Mouse (Mus musculus) urinary bladder, postnatal 25 days (tissue): ENCODE data around the gene Ccdc116.

Source experiments
- DNase-seq: peaks from one replicate; pipeline ENCODE4 v3.0.0; 2022; ENCODE audit warnings: low spot score

Gene Ccdc116

DNA sequence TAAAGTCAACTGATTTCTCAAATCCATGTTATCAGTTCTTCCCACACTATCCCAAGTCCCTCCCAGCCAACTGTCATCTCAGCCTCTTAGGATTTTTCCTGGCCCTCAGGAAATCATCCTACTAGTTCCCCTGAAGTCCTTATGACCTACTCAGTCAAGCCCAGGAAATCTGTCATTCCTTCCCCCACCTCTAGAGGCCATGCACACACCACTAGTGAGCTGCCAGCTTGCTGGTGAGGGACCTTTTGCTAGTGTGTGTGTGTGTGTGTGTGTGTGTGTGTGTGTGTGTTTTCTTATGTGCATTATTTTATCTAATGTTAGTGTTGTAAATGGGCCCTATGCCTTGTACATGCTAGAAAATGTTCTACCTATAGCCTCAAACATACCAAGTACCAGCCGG is 19.7 kb downstream of the Ccdc116 start:
- peak; percentile 16 for DNase-seq

DNA sequence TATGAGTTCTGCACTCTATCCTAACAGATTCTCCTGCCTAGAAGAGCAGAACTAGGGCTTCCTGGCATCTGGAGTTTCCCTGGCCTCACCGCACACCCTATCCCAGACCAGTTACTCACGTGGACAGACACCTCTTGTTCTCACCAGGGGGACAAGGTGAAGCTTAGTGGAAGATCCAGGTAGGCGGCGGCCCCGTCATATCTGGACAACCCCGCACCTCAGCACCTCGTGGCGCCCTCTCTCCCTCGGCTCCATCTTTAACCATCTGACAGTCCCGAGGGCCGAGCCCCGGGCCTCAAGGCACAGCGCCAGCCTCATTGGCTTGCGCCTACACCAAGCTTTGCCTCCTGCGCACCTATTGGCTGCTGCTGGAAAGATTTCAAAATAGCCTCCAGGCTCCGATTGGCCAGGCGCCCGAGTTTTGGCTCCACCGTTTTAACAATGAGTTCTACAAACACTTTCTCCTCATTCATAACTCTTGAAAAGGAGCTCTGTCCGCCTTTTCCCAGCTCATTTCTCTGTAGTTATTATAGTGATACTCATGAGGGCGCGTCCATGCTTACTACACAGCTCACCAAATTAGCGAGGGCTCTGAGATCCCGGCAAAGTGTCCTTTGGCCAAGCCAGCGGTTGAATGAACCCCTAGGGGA is 22.0 kb downstream of the Ccdc116 start, which contains the start of gene 2610318N02Rik:
Gene 2610318N02Rik, minus strand, starts transcription at position 297 of the 650 bp plus-strand sequence.
- peak; percentile 52 for DNase-seq

DNA sequence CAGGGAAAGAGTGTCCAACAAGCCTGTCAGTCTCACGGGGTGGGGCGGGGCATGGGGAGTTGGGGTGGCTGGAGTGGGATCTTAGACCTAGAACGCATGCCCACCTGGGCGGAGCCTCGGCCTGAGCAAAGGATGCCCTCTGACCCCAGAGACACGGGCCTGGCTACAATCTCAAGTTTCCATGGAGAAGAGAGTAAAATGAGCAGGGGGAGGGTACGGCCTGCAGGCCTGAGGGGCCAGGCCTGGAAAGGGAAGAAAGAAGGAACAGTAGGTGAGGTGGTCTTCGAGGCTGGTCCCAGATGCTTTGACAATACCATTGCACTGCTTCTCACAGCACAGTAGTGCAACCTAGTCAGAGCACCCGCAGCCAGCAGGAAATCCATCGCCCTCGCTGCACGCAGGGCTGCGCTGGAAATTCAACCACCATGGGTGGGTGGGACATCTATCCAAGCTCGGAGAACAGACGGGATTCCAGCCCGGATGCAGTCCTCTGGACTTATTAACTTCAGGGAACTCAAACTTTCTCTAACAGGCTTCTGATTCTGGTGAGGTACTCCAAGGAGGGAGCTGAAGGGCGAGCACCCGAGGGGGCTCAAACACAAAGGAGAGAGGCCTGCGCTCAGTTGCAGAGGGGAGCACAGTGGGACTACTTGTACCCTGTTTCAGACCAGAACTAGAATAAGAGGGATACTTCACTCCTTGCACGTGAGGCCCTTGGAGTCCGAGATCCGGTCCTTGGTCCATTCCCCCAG is 22.7 kb downstream of the Ccdc116 start:
- no peak for DNase-seq

DNA sequence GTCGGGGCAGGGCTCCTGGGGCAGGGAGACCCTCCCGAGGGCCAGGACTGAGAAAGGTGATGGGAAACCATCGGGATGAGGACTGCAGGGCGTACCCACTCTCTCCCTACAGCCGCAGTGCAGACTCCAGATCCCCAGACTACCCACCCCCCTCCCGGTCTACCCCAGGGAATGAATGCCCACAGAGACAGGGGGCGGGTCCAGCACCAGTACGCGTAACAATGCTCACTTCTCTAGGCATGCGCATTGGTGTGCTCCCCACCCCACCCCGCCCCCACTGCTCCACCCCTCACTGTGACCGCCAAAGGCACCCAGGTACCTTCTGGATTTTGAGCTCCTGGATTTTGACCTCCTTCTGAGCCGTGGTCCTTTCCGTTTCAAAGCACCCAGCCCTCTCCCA is 25.5 kb downstream of the Ccdc116 start:
- no peak for DNase-seq

DNA sequence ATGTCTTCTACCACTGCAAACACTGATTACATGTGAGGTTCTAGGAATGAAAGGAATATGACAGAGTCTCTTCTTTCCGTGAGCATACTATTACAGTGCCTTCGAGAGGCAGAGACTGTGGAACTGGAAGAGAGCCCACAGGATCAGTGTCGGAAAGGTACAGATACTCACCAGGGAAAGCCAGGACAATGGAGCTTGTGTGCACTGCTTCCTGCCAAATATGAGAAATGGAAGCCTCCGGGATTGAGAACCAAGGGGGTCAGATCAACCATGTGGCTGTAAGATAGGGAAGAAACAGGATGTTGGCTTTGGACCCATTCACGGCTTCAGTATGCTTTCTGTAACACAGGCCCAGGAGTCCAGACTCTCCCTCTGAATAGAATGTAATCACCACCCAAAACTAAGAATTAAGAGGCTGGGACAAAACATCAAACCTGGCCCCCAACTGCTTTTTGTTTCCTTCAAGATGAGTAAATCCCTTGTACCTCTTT is 29.7 kb downstream of the Ccdc116 start:
- DNase-seq = no peak

DNA sequence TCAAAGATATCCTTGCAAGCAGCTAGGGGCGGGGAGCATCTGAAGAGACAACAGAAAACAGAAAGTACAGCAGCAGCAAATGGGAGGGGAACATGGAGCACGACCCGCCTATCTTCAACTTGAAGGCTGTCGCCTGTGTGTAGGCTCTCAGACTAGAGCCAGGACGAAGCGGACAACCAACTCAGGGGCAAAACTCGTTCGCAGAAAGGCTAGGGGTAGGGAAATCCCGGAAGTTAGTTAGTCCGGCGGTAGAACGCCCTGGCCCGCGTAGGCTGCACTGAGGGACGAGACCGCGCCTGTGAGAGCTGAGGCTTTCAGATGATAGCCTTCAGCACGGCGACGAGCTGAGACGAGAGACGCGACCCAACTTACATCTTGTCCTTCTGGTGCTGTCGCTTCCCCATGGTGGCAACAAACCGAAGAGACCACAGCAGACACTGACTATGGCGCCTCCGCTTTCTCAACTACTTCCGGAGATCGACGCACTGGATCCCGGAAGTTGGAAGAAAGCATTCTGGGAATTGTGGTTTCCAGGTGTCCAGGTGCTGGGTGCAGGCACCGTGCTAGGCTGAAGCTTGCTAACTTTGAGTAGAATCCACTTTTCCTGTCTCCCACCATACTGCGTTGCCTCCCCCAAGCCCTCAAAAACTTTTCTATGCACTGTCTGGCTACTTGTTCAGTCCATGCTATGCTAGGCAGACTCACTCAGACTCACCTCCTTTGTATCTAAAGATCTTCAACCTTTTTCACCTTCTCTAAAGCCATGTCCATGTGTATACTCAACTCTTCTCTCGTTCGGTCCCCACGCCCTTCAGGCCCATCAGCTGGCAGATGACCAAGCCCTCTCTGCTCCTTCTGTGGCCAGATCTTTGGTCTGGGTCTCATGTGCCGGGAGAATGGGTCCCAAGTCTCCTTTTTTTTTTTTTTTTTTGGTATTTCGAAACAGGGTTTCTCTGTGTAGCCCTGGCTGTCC is 36.0 kb downstream of the Ccdc116 start, which contains the start of gene Ppil2:
Gene Ppil2, minus strand, starts transcription at position 487 of the 973 bp plus-strand sequence.
- peak; percentile 58 for DNase-seq

DNA sequence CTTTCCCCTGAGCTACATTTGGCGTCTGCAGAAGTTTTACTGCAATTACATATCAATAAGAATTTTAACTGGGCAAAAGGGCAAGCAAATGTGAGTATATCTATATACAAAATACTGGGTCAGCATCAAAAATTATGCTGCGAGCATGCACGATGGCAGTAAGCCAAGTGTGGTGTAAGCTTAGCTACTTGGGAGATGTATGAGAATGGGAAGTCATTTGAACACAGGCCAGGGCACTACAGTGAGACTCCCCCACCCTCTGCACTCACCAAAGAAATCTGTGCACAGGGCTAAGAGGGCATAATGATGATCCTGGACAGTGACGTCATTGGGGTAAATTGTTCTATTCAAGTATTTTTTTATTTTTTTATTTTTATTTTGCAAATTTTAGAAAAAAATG is 42.4 kb downstream of the Ccdc116 start:
- DNase-seq = no peak

DNA sequence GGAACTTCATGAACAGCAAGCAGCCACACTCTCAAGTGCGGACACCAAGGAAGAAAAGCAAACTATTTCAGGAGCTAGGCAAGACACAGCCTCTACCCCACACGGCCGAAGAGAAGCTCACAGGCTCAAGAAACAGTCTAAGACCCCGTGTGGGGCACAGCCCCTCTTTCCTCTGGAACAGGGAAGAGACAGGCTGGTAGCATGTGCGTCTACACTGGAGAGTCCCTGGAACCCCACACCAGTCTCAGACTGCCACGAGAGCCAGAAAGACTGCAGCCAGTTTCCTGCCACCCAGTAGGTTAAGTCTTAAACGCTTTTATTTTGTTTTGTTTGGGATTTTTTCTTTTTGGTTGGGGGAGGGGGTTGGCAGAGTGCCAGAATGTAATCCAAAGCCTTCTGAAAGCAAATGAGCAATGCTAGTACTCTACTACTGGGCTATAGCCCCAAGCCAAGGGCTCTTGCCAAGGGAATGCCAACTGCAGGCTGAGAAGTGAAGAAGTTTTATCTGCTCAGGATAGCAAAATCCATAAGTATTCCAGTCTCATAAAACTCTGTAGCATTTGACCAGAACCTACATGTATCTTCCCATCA is 44.3 kb downstream of the Ccdc116 start:
- no peak for DNase-seq

DNA sequence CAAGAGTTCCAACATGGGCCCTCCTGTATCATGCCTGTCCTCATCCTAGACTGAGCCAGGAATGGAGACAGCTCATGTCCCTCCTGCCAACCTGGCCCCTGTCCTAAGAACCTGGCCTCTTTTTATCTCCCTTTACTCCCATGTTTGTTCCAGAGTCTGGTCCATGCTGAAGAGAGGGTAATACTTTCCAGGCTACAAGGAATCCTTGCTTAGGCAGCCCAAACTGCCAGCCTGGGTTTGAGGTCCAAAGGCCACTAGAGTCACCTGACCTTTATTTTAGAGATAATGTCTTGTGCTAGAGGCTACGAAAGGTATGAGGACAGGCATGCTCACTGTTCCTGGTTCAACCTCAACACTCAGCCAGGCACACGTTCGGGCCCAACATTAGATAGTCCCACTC is 50.1 kb downstream of the Ccdc116 start:
- DNase-seq = no peak
